Mouse (Mus musculus) myocyte (in vitro differentiated cells): ENCODE results near the gene Tmem117. TPM values are rescaled to one million over a fixed set of nuclear protein-coding genes. Genes with fewer than 3 reads are reported as not detected.

Experiments
- H3K27me3 ChIP-seq: one replicate; pipeline ENCODE4 v1.6.1; 2011; ENCODE audit not compliant: control insufficient read depth, insufficient read depth, insufficient read length
- H3K36me3 ChIP-seq: one replicate; pipeline ENCODE4 v1.6.1; 2011; ENCODE audit not compliant: control insufficient read depth, insufficient read depth
- H3K4me2 ChIP-seq: one replicate; pipeline ENCODE4 v1.6.1; 2011; ENCODE audit warnings: low read depth, control low read depth
- H3K4me3 ChIP-seq: one replicate; pipeline ENCODE4 v1.5.1; 2011; ENCODE audit warnings: mild to moderate bottlenecking, control low read depth, moderate library complexity
- H3K79me2 ChIP-seq: one replicate; pipeline ENCODE4 v1.6.1; 2011; ENCODE audit not compliant: control insufficient read depth, insufficient read depth
- H3ac ChIP-seq: one replicate; pipeline ENCODE4 v1.6.1; 2011; ENCODE audit not compliant: control insufficient read depth, insufficient read length
- CEBPB ChIP-seq: IDR thresholded peaks from 2 replicates; pipeline ENCODE4 v1.6.1; 2011; ENCODE audit warnings: mild to moderate bottlenecking, moderate library complexity; ENCODE audit not compliant: poor library complexity, insufficient read depth, severe bottlenecking
- E2F4 ChIP-seq: IDR thresholded peaks from one replicate; pipeline ENCODE4 v1.6.1; 2011; ENCODE audit warnings: mild to moderate bottlenecking, control low read depth, moderate library complexity; ENCODE audit not compliant: insufficient read depth
- MAX ChIP-seq: IDR thresholded peaks from one replicate; pipeline ENCODE4 v1.6.1; 2011; ENCODE audit warnings: low read depth, mild to moderate bottlenecking, control low read depth
- MYOD1 ChIP-seq, 3 experiments: IDR thresholded peaks; one replicate each; pipeline ENCODE4 v1.6.1; 2011; ENCODE audit warnings: control low read depth in 2 of 3, low read depth in 2 of 3, mild to moderate bottlenecking in 2 of 3, moderate library complexity in 1 of 3; ENCODE audit not compliant: insufficient read length in 2 of 3, control insufficient read depth in 1 of 3
- MYOG ChIP-seq, 3 experiments: IDR thresholded peaks; one replicate each; pipeline ENCODE4 v1.6.1; 2011; ENCODE audit warnings: control low read depth in 2 of 3, low read depth in 2 of 3, mild to moderate bottlenecking in 2 of 3; ENCODE audit not compliant: insufficient read length in 2 of 3, control insufficient read depth in 1 of 3, insufficient read depth in 1 of 3
- POLR2A ChIP-seq: IDR thresholded peaks from one replicate; pipeline ENCODE4 v1.6.1; 2011; ENCODE audit warnings: low read depth, mild to moderate bottlenecking, control low read depth, moderate library complexity; ENCODE audit not compliant: insufficient read length
- POLR2AphosphoS2 ChIP-seq: IDR thresholded peaks from one replicate; pipeline ENCODE4 v1.6.1; 2011; ENCODE audit warnings: low read depth, control low read depth; ENCODE audit not compliant: insufficient read length
- REST ChIP-seq: IDR thresholded peaks from one replicate; pipeline ENCODE4 v1.6.1; 2011; ENCODE audit warnings: mild to moderate bottlenecking, control low read depth, moderate library complexity; ENCODE audit not compliant: insufficient read depth, insufficient read length
- SRF ChIP-seq: IDR thresholded peaks from one replicate; pipeline ENCODE4 v1.6.1; 2011; ENCODE audit warnings: low read depth; ENCODE audit not compliant: control insufficient read depth, insufficient read length
- TCF12 ChIP-seq: IDR thresholded peaks from one replicate; pipeline ENCODE4 v1.6.1; 2011; ENCODE audit warnings: mild to moderate bottlenecking, control low read depth; ENCODE audit not compliant: poor library complexity, insufficient read depth, severe bottlenecking
- TCF3 ChIP-seq: IDR thresholded peaks from one replicate; pipeline ENCODE4 v1.6.1; 2011; ENCODE audit warnings: low read depth, control low read depth; ENCODE audit not compliant: insufficient read length
- USF1 ChIP-seq: IDR thresholded peaks from one replicate; pipeline ENCODE4 v1.6.1; 2011; ENCODE audit warnings: low read depth, mild to moderate bottlenecking, control low read depth, moderate library complexity
- polyA plus RNA-seq: library from polyadenylated mRNA; unstranded; fragments of >200 nt; fragmentation: generic; extraction: Trizol; gene quantifications from one replicate; pipeline ENCODE4 v1.2.1, GENCODE M21; 2012; ENCODE audit warnings: missing spikeins

The Tmem117 gene
- polyA plus RNA-seq, 1 experiment = 0.37 TPM

- Histone ChIP-seq H3K4me2 (no peak overlapping the region), H3ac (no peak overlapping the region), H3K27me3 (peaks cover 7% of the 10 kb centered on the region), H3K36me3 (no peaks in the 10 kb centered on the region), H3K79me2 (no peaks in the 10 kb centered on the region), H3K4me3 (no peak overlapping the region)
- no peak for TF ChIP-seq MYOD1 (IDR thresholded peaks at IDR 0.05; ENCODE audit: control insufficient read depth in 1 of 3, insufficient read length in 2 of 3, low read depth in 2 of 3)
- no peak for TF ChIP-seq MAX
- no peak for TF ChIP-seq TCF3
- TF ChIP-seq REST = no peak
Observed at GRCm38 (mm10) chr15:94600145-94600707, 28.8 kb upstream of the Tmem117 start.

GRCm38 (mm10) chr15:94601339-94601738 lies 27.7 kb upstream of the Tmem117 start:
- H3K4me3 ChIP-seq = no peak overlapping the region
- no peak for TF ChIP-seq MYOG (IDR thresholded peaks at IDR 0.05; ENCODE audit: control insufficient read depth in 1 of 3, insufficient read depth in 1 of 3, insufficient read length in 2 of 3, low read depth in 2 of 3)
- TF ChIP-seq SRF = no peak
- no peak for TF ChIP-seq TCF3
- TF ChIP-seq E2F4 = no peak
- TF ChIP-seq POLR2AphosphoS2 = no peak
- no peak for TF ChIP-seq MAX
- TF ChIP-seq USF1 = no peak
- TF ChIP-seq MYOD1 (IDR thresholded peaks at IDR 0.05; ENCODE audit: control insufficient read depth in 1 of 3, insufficient read length in 2 of 3, low read depth in 2 of 3) = no peak
- no peak for TF ChIP-seq CEBPB
- no peak for TF ChIP-seq REST
- no peak for TF ChIP-seq TCF12
- no peak for TF ChIP-seq POLR2A
- H3K4me2 ChIP-seq = no peak overlapping the region
- H3K79me2 ChIP-seq = no peaks in the 10 kb centered on the region
- no peak overlapping the region for H3ac ChIP-seq
- H3K27me3 ChIP-seq = peaks cover 7% of the 10 kb centered on the region
- H3K36me3 ChIP-seq = no peaks in the 10 kb centered on the region

DNA sequence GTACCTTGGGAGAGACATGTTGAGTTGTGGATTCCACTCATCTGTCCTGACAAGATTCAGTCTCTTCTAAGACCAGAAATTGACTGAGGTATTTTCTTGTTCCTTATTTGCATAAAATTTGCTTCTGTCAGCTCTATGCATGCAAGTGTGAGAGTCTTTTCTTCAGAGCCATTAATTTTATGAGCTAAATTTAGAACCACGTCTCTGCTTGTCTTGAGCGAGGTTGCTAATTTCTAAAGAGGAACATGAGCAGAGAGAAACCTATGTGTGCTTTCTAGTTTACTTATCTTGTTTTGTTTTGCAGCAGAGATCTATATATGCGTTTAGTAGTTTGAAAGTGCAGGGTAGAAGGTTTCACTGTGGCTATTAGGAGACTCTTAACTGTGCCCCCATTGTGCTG lies 26.6 kb upstream of the Tmem117 start:
- TF ChIP-seq POLR2A (no peak), MYOD1 (IDR thresholded peaks at IDR 0.05; ENCODE audit: control insufficient read depth in 1 of 3, insufficient read length in 2 of 3, low read depth in 2 of 3) (no peak), CEBPB (no peak), TCF3 (no peak), TCF12 (no peak), POLR2AphosphoS2 (no peak), REST (no peak), SRF (no peak), E2F4 (no peak), USF1 (no peak), MAX (no peak), MYOG (IDR thresholded peaks at IDR 0.05; ENCODE audit: control insufficient read depth in 1 of 3, insufficient read depth in 1 of 3, insufficient read length in 2 of 3, low read depth in 2 of 3) (no peak)

DNA sequence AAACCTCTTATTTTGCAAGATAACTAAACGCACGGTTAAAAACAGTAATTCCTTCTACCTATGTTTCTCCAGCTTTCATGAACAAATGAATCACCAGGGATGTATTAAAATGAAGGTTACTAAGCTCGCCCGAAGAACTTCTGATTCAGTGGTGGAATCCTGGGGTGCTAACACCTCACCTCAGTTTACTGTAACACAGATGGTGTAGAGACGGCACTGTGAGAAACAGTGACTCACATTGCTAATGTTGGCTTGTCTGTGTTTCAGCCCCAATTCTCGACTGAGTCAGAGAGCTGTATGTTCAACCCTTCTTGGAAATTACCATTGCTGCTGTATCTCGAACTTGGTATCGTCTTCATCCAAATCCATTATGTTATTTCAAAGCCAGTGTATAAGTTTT lies 21.3 kb upstream of the Tmem117 start:
- Histone ChIP-seq H3K36me3 (no peaks in the 10 kb centered on the region), H3K27me3 (no peaks in the 10 kb centered on the region), H3K4me2 (no peak overlapping the region), H3ac (no peak overlapping the region), H3K4me3 (no peak overlapping the region), H3K79me2 (no peaks in the 10 kb centered on the region)
- TF ChIP-seq SRF (no peak), POLR2AphosphoS2 (no peak), MYOD1 (IDR thresholded peaks at IDR 0.05; ENCODE audit: control insufficient read depth in 1 of 3, insufficient read length in 2 of 3, low read depth in 2 of 3) (no peak), TCF3 (no peak), REST (no peak), POLR2A (no peak), TCF12 (no peak), MYOG (IDR thresholded peaks at IDR 0.05; ENCODE audit: control insufficient read depth in 1 of 3, insufficient read depth in 1 of 3, insufficient read length in 2 of 3, low read depth in 2 of 3) (no peak), USF1 (no peak), MAX (no peak), E2F4 (no peak), CEBPB (no peak)

More for the DNA sequence above, 26.6 kb upstream of the Tmem117 start:
- Histone ChIP-seq H3K79me2 (no peaks in the 10 kb centered on the region), H3ac (no peak overlapping the region), H3K4me3 (no peak overlapping the region), H3K36me3 (no peaks in the 10 kb centered on the region), H3K4me2 (no peak overlapping the region), H3K27me3 (peaks cover 4% of the 10 kb centered on the region)

DNA sequence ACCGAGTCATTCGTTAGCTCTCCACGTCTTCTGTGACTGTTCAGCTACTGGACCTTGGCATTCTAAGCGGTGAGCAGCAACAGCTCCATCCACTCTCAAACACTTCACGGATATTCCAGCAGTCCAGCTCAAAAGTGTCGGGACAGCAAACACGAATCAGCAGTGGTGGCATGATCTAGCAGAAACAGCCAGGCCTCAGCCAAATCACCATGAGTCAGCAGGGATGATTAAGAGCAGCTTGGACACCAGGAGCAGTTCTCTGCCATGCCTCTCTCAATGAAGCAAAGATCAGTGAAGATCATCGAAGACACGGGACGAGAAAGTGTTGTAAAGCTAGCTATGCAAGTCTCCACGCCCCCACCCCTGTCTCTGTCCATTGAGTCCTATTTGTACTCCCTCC lies 13.0 kb upstream of the Tmem117 start:
- H3K79me2 ChIP-seq = no peaks in the 10 kb centered on the region
- no peak for TF ChIP-seq POLR2AphosphoS2
- TF ChIP-seq SRF = no peak
- TF ChIP-seq POLR2A = no peak
- TF ChIP-seq MYOD1 (IDR thresholded peaks at IDR 0.05; ENCODE audit: control insufficient read depth in 1 of 3, insufficient read length in 2 of 3, low read depth in 2 of 3) = no peak
- no peak for TF ChIP-seq CEBPB
- TF ChIP-seq REST = no peak
- no peak for TF ChIP-seq TCF12
- TF ChIP-seq E2F4 = no peak
- no peak for TF ChIP-seq MYOG (IDR thresholded peaks at IDR 0.05; ENCODE audit: control insufficient read depth in 1 of 3, insufficient read depth in 1 of 3, insufficient read length in 2 of 3, low read depth in 2 of 3)
- no peak for TF ChIP-seq TCF3
- TF ChIP-seq MAX = no peak
- TF ChIP-seq USF1 = no peak
- H3K27me3 ChIP-seq = no peaks in the 10 kb centered on the region
- H3K36me3 ChIP-seq = no peaks in the 10 kb centered on the region
- no peak overlapping the region for H3ac ChIP-seq
- H3K4me2 ChIP-seq = no peak overlapping the region
- no peak overlapping the region for H3K4me3 ChIP-seq
